Mouse (Mus musculus): ENCODE results near the gene Snx25.

DNA sequence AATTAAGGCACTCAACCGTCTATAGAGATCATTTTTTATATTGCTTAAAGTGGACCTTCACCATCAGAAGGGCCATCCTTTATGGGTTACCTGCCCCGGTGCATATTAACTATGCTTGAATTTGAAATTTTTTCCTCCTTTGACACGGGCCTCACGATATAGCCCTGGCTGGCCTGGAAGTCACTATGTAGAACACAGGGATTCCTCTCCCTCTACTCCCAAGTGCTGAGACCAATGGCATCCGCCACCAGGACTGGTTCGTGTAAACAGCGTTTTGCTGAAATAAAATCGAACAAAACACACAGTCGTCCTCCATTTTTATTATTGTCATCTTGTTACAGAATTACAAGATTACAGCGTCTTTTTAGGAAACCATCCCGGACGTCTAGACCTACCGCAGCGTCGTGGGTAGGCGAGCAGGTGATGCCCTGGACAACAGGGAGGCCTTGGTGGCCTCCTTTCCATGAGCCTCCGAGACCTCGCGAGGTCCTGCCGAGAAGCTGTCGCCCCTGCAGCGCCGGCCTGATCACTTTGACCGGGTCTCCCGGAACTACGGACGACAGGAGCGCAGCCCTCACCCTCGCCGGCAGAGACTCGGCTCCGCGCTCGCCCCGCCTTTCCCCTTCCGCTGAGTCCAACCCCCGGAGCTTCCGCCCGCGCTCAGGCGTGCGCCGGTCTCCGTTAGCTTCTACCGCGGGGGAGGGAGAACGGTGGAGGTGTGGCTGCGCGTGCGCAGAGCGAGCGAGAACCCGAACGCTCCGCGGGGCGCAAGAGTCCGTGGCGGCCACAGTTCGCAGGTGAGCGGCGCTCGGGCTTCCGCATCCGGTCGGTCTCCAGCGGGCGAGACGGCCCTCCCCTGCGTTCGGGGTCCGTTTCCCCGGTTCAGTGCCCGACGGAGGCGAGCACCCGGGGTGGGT is 11.3 kb upstream of the Snx25 start:
- peak; percentile 99 for TF ChIP-seq POLR2A (IDR thresholded peaks at IDR 0.05; ENCODE audit: control insufficient read depth, extremely low read depth, insufficient read depth, low read length, poor library complexity)
- 0 out of 2 replicates have a peak, but pooled peaks have one; percentile 45 for TF ChIP-seq CTCF (IDR thresholded peaks at IDR 0.05; ENCODE audit: borderline replicate concordance, control insufficient read depth, extremely low read depth, insufficient read depth, low read length, poor library complexity)

Data from thymus, adult 2 months (tissue).